ENCODE assay signal across 11 mouse cellular contexts in genomic region chr11:94938296-94938695, GRCm38 (mm10). TPM values are rescaled to one million over a fixed set of nuclear protein-coding genes. Genes with fewer than 3 reads are reported as not detected.
DNase-seq lines count a peak whose midpoint lies in the region; ATAC-seq and TF ChIP-seq lines count a peak whose summit lies in the region.
"Had no signal": no experiment of that assay in that cellular context is flagged by ENCODE, and none has a peak within 500 bp of the region (broad histone marks: within the 10 kb centered on the region; RNA-seq: fewer than 3 reads in every experiment).

No protein-coding gene starts in this region.

- DNase-seq in gastrocnemius, adult 2 months, result no peak
- no peak for DNase-seq in gastrocnemius, postnatal 36 days
- DNase-seq in lung, postnatal 10 days, result no peak
- no peak for DNase-seq in adrenal gland, postnatal 4 days (ENCODE audit: low spot score in 2 of 2)
- DNase-seq in embryo, embryonic 11 days, result no peak
- DNase-seq: spleen, adult 18-20 months had no signal

- H3K36me3 ChIP-seq in lung, embryonic 15.5 days, result peaks cover 38% of the 10 kb centered on the region
- H3K36me3 ChIP-seq in intestine, embryonic 16.5 days (ENCODE audit: control insufficient read depth, insufficient read depth, low read length), result peaks cover 4% of the 10 kb centered on the region
- peaks cover 4% of the 10 kb centered on the region; the same call in 1 of the 2 replicates for H3K36me3 ChIP-seq in stomach, embryonic 16.5 days (ENCODE audit: control insufficient read depth, insufficient read depth, low read length)

- no peak for ATAC-seq in lung, embryonic 15.5 days (ENCODE audit: borderline replicate concordance, extremely low read depth, low FRiP score, low TSS enrichment)
- ATAC-seq in intestine, embryonic 16.5 days, result no peak
- ATAC-seq in stomach, embryonic 16.5 days (ENCODE audit: insufficient read depth, low FRiP score), result no peak

- no peaks in the 10 kb centered on the region for H3K9me3 ChIP-seq in lung, embryonic 15.5 days
- no peaks in the 10 kb centered on the region for H3K9me3 ChIP-seq in intestine, embryonic 16.5 days (ENCODE audit: control insufficient read depth, low read length)
- H3K9me3 ChIP-seq in stomach, embryonic 16.5 days (replicated peaks; ENCODE audit: control insufficient read depth, low read length), result no peaks in the 10 kb centered on the region

- H3K4me2 ChIP-seq in lung, embryonic 15.5 days, result peak overlapping the region; percentile 71
- peak overlapping the region; percentile 61 for H3K4me2 ChIP-seq in intestine, embryonic 16.5 days (ENCODE audit: low read depth, low read length)
- peak overlapping the region; percentile 70 for H3K4me2 ChIP-seq in stomach, embryonic 16.5 days (ENCODE audit: low read depth, low read length)

- H3K4me3 ChIP-seq in gastrocnemius, adult 2 months, result peak overlapping the region; percentile 77
- H3K4me3 ChIP-seq in lung, embryonic 15.5 days, result peak overlapping the region; percentile 58
- peak overlapping the region; percentile 58 for H3K4me3 ChIP-seq in intestine, embryonic 16.5 days (ENCODE audit: low read length)
- peak overlapping the region; percentile 62 for H3K4me3 ChIP-seq in stomach, embryonic 16.5 days (replicated peaks; ENCODE audit: low read length)

- peaks cover 47% of the 10 kb centered on the region for H3K4me1 ChIP-seq in lung, embryonic 15.5 days
- H3K4me1 ChIP-seq in intestine, embryonic 16.5 days (ENCODE audit: control insufficient read depth, insufficient read depth, low read length), result peaks cover 20% of the 10 kb centered on the region
- H3K4me1 ChIP-seq in stomach, embryonic 16.5 days (ENCODE audit: control insufficient read depth, insufficient read depth, low read length), result peaks cover 25% of the 10 kb centered on the region

- peaks cover 14% of the 10 kb centered on the region; the same call in 1 of the 2 replicates for H3K27me3 ChIP-seq in lung, embryonic 15.5 days
- peaks cover 3% of the 10 kb centered on the region; the same call in 1 of the 2 replicates for H3K27me3 ChIP-seq in intestine, embryonic 16.5 days (replicated peaks; ENCODE audit: control insufficient read depth, insufficient read depth, low read length)
- H3K27me3 ChIP-seq in stomach, embryonic 16.5 days (ENCODE audit: control insufficient read depth, insufficient read depth, low read length), result no peaks in the 10 kb centered on the region; the same call in 1 of the 2 replicates

- WGBS in lung, embryonic 15.5 days, result 19% methylated on average over 9 of the region's 9 CpGs
- WGBS in intestine, embryonic 16.5 days, result 23% methylated on average over 9 of the region's 9 CpGs
- 17% methylated on average over 9 of the region's 9 CpGs for WGBS in stomach, embryonic 16.5 days

- peak overlapping the region; percentile 90 for H3K27ac ChIP-seq in gastrocnemius, adult 2 months
- no peak overlapping the region for H3K27ac ChIP-seq in lung, embryonic 15.5 days
- peak overlapping the region; percentile 94; the same call in 1 of the 2 replicates for H3K27ac ChIP-seq in intestine, embryonic 16.5 days (ENCODE audit: low read length)
- H3K27ac ChIP-seq in stomach, embryonic 16.5 days (ENCODE audit: low read length), result peak overlapping the region; percentile 97

- no peak for TF ChIP-seq CTCF in gastrocnemius, adult 2 months (IDR thresholded peaks at IDR 0.05)

- 0 out of 2 replicates have a peak overlapping the region, but pooled peaks have one; percentile 35 for H3K9ac ChIP-seq in lung, embryonic 15.5 days
- H3K9ac ChIP-seq in intestine, embryonic 16.5 days (ENCODE audit: low read depth, low read length), result peak overlapping the region; percentile 77
- H3K9ac ChIP-seq in stomach, embryonic 16.5 days (ENCODE audit: low read length), result peak overlapping the region; percentile 86

- intact Hi-C loops in gastrocnemius, adult 2 months (cut with DNase I), result loop anchor here (2.0 kb wide), 1 partner anchor 63 kb away; no protein-coding TSS in a partner anchor
- intact Hi-C loops in gastrocnemius, postnatal 36 days (cut with DNase I), result no loop called here

RNA-seq across cellular contexts. Expression of gene Col1a1, which starts 2.3 kb away (rescaled TPM):
- total RNA-seq in gastrocnemius, adult 2 months (2021), result 100 to 1,000 TPM; 154 to 483 TPM
- total RNA-seq in gastrocnemius, postnatal 36 days (2021), result 100 to 1,000 TPM; 604 to 803 TPM
- polyA plus RNA-seq in lung, embryonic 15.5 days (2015; fragmentation: Nextera tagmentation; extraction: Ambion mirVana), result 1,191 and 1,256 TPM in 2 replicates
- polyA plus RNA-seq in intestine, embryonic 16.5 days (2015; fragmentation: Nextera tagmentation; extraction: Ambion mirVana), result 890 and 1,013 TPM in 2 replicates
- 2,066 and 2,076 TPM in 2 replicates for polyA plus RNA-seq in stomach, embryonic 16.5 days (2015; fragmentation: Nextera tagmentation; extraction: Ambion mirVana)
- 1,000 to 10,000 TPM in 1 of 2 experiments, 100 to 1,000 TPM in 1; 890 to 1,096 TPM for total RNA-seq in adrenal gland, postnatal 4 days (2021)
- total RNA-seq: granulocyte monocyte progenitor cell, adult 5-6 weeks had no signal

RNA-seq across cellular contexts. Expression of gene Hils1, which starts 29.1 kb away (rescaled TPM):
- total RNA-seq in gastrocnemius, adult 2 months (2021), result not detected
- not detected for total RNA-seq in gastrocnemius, postnatal 36 days (2021)
- polyA plus RNA-seq in lung, embryonic 15.5 days (2015; fragmentation: Nextera tagmentation; extraction: Ambion mirVana), result not detected in 2 replicates
- polyA plus RNA-seq in intestine, embryonic 16.5 days (2015; fragmentation: Nextera tagmentation; extraction: Ambion mirVana), result not detected in 2 replicates
- not detected in 2 replicates for polyA plus RNA-seq in stomach, embryonic 16.5 days (2015; fragmentation: Nextera tagmentation; extraction: Ambion mirVana)
- not detected for total RNA-seq in adrenal gland, postnatal 4 days (2021)
- total RNA-seq: granulocyte monocyte progenitor cell, adult 5-6 weeks; left cerebral cortex, postnatal 10 days had no signal

RNA-seq across cellular contexts. Expression of gene Sgca, which starts 37.8 kb away (rescaled TPM):
- total RNA-seq in gastrocnemius, adult 2 months (2021), result 100 to 1,000 TPM; 252 to 278 TPM
- 100 to 1,000 TPM; 252 to 259 TPM for total RNA-seq in gastrocnemius, postnatal 36 days (2021)
- 0.69 and 0.96 TPM in 2 replicates for polyA plus RNA-seq in lung, embryonic 15.5 days (2015; fragmentation: Nextera tagmentation; extraction: Ambion mirVana)
- polyA plus RNA-seq in intestine, embryonic 16.5 days (2015; fragmentation: Nextera tagmentation; extraction: Ambion mirVana), result 0.26 and 0.36 TPM in 2 replicates
- 0.41 and 3.2 TPM in 2 replicates for polyA plus RNA-seq in stomach, embryonic 16.5 days (2015; fragmentation: Nextera tagmentation; extraction: Ambion mirVana)
- 1 to 10 TPM; 2.8 to 3.9 TPM for total RNA-seq in adrenal gland, postnatal 4 days (2021)
- total RNA-seq: granulocyte monocyte progenitor cell, adult 5-6 weeks had no signal

RNA-seq across cellular contexts. Expression of gene Ppp1r9b, which starts 52.5 kb away (rescaled TPM):
- total RNA-seq in gastrocnemius, adult 2 months (2021), result 10 to 100 TPM; 18.3 to 25.7 TPM
- total RNA-seq in gastrocnemius, postnatal 36 days (2021), result 10 to 100 TPM; 21.9 to 22.0 TPM
- polyA plus RNA-seq in lung, embryonic 15.5 days (2015; fragmentation: Nextera tagmentation; extraction: Ambion mirVana), result 8.8 and 9.3 TPM in 2 replicates
- polyA plus RNA-seq in intestine, embryonic 16.5 days (2015; fragmentation: Nextera tagmentation; extraction: Ambion mirVana), result 5.2 and 5.6 TPM in 2 replicates
- 6.6 and 8.0 TPM in 2 replicates for polyA plus RNA-seq in stomach, embryonic 16.5 days (2015; fragmentation: Nextera tagmentation; extraction: Ambion mirVana)
- 100 to 1,000 TPM; 108 to 113 TPM for total RNA-seq in adrenal gland, postnatal 4 days (2021)

Comparison
In these comparisons a context has a peak if more than half of its experiments do, and no peak if none do; other contexts are left out.
1. H3K9ac ChIP-seq: peak in every context shown above with its lines; median percentile 86 in stomach, embryonic 16.5 days; 77 in intestine, embryonic 16.5 days; 35 in lung, embryonic 15.5 days.
2. RNA of gene Sgca, which starts 37.8 kb away (total RNA-seq): 252 to 278 TPM in gastrocnemius, adult 2 months and 252 to 259 TPM in gastrocnemius, postnatal 36 days; 2.8 to 3.9 TPM in adrenal gland, postnatal 4 days; every median in the first group is over 10 times any median in the second.
3. Peak in every context shown above with its lines, with median percentiles within 50 percentile points of each other: H3K4me3 ChIP-seq and H3K4me2 ChIP-seq.